Mouse (Mus musculus) midbrain, embryonic 11.5 days (tissue): Measurements from ENCODE around the gene Dhh. TPM values are rescaled to one million over a fixed set of nuclear protein-coding genes. Genes with fewer than 3 reads are reported as not detected.

Experiments
- ATAC-seq: fragments of 200-750 bp; cut with Nextera tagmentation; 2 replicates; pipeline ENCODE4 v1.8.0; 2017; ENCODE audit warnings: moderate TSS enrichment, moderate library complexity; ENCODE audit not compliant: low FRiP score
- DNase-seq: peaks from one replicate; pipeline ENCODE4 v3.0.0; 2015; ENCODE audit warnings: low spot score; ENCODE audit errors: missing footprints
- H3K27ac ChIP-seq: fragments of 300-500 bp; sonication (generic); 2 replicates; pipeline ENCODE4 v1.5.1; 2014; ENCODE audit warnings: low read depth, low read length
- H3K27me3 ChIP-seq: fragments of 300-500 bp; sonication (generic); 2 replicates; pipeline ENCODE4 v1.6.1; 2014; ENCODE audit warnings: mild to moderate bottlenecking, low read length, moderate library complexity, mixed read lengths; ENCODE audit not compliant: control insufficient read depth, insufficient read depth
- H3K36me3 ChIP-seq: fragments of 300-500 bp; sonication (generic); 2 replicates; pipeline ENCODE4 v1.6.1; 2014; ENCODE audit warnings: mild to moderate bottlenecking, low read length, moderate library complexity, mixed read lengths; ENCODE audit not compliant: control insufficient read depth, insufficient read depth
- H3K4me1 ChIP-seq: fragments of 300-500 bp; sonication (generic); 2 replicates; pipeline ENCODE4 v1.6.1; 2014; ENCODE audit warnings: low read length; ENCODE audit not compliant: control insufficient read depth, insufficient read depth
- H3K4me2 ChIP-seq: fragments of 300-500 bp; sonication (generic); 2 replicates; pipeline ENCODE4 v1.6.1; 2014; ENCODE audit warnings: mild to moderate bottlenecking, moderate library complexity
- H3K4me3 ChIP-seq: fragments of 300-500 bp; sonication (generic); 2 replicates; pipeline ENCODE4 v1.5.1; 2014; ENCODE audit warnings: low read depth, low read length
- H3K9ac ChIP-seq: fragments of 300-500 bp; sonication (generic); 2 replicates; pipeline ENCODE4 v1.6.1; 2014; ENCODE audit warnings: low read length
- H3K9me3 ChIP-seq: fragments of 300-500 bp; sonication (generic); 2 replicates; pipeline ENCODE4 v1.6.1; 2016; ENCODE audit warnings: low read length; ENCODE audit not compliant: control insufficient read depth
- WGBS: fragments of 180-500 bp; shearing (Covaris S2); extraction: QIAGEN DNeasy Blood & Tissue Kit; methylation state at CpG from one replicate; pipeline ENCODE4 v1.1.7; 2014; 5-methylcytosine and 5-hydroxymethylcytosine counted together
- polyA plus RNA-seq: library from polyadenylated mRNA; unstranded; fragments of >200 nt; fragmentation: Nextera tagmentation; extraction: Ambion mirVana; gene quantifications from 2 replicates; pipeline ENCODE4 v1.2.1, GENCODE M21; 2014

The Dhh gene
- polyA plus RNA-seq, 1 experiment from 2014 or later, result 0.27 TPM

DNA sequence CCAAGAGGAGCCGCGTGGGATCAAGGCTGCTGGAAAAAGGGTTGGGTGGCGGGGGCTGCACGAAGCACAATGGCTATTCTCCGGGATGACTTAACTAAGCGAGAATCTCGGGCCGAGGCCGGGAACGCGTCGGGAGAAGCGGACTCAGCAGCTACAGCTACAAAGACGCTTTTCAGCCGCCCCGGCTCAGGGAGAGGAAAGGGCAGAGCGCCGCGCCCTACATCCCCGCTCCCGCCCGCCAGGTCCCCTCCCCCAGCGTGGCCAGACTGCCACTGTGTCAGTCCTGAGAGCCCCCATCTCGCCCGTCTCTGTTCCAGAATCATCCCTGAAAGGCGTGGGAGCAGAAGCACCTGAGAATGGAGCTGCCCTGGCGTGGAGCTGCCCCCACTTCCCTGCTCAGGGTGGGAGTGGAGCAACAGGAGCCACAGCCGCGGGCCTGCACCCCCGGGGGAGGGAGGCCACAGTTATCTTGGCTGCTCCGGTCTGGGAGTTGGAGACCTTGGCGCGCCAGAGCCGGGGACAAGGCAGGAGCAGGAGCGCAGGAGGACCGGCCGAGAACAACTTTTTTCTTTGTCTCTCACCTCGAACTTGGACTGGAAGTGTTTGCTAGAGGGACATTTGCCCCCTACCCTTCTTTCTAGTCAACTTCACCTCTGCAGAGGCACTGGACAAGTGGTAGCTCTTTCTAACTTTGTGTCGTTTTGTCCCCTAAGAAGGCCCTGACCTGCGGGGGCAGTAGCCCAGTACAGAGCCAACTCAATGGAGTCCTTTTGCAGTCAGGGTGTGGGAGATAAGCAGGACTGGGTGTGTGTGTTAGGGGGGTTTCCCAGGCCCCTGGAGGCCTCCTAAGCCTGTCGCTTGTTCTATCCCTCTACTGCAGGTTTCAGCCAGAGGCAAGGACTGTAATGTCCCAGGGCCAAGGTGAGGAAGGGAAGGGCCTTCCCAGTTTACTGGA lies 2.4 kb downstream of the Dhh start:
- H3K27ac ChIP-seq, result peak overlapping the region; percentile 37
- peaks cover 80% of the 10 kb centered on the region for H3K27me3 ChIP-seq
- peak; percentile 95 for DNase-seq
- peak; percentile 69 for ATAC-seq
- H3K4me2 ChIP-seq, result peak overlapping the region; percentile 54
- peak overlapping the region; percentile 30 for H3K4me3 ChIP-seq
- H3K9ac ChIP-seq, result peak overlapping the region; percentile 59
- H3K4me1 ChIP-seq, result peaks cover 28% of the 10 kb centered on the region
- H3K36me3 ChIP-seq, result no peaks in the 10 kb centered on the region
- H3K9me3 ChIP-seq, result no peaks in the 10 kb centered on the region
- WGBS, result under 1% methylated on average over 41 of the region's 41 CpGs

DNA sequence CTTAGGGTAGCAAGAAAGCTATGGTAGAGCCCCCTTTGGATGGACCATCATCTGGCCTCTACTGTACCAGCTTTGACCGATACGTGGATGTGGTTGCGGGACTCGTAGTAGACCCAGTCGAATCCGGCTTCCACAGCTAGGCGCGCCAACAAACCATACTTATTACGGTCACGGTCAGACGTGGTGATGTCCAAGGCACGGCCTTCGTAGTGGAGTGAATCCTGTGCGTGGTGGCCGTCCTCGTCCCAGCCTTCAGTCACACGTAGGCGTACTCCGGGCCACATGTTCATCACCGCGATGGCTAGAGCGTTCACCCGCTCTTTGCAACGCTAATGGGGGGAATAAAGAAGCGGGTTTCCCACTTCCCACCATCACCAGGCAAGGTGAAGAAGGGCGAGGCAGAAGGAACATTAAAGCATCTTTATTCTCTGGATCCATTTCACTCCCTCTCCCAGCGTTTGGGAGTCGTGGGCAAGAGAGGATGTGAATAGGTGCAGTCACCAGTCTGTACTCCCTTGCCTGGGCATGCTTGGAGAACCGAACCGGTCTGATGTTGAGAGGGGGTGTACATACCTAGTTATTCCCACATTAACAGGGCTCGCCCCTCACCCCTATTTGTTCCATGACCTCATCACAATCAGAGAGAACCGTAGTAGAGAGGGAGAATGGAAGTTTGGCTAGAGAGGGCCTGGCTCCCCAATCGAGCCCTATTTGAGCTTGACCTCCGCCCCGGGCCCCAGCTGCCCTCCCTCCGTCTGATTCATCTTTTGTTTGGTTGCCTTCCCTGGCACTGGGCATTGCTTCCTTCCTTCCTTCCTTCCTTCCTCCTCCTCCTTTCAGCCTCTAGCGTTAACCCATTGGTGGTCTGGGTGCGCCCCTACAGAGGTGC lies 3.4 kb downstream of the Dhh start:
- DNase-seq (peak; percentile 96), ATAC-seq (peak; percentile 9; the same call in 1 of the 2 replicates)
- peaks cover 28% of the 10 kb centered on the region for H3K4me1 ChIP-seq
- peak overlapping the region; percentile 42 for H3K4me3 ChIP-seq
- no peaks in the 10 kb centered on the region for H3K36me3 ChIP-seq
- peak overlapping the region; percentile 85 for H3K4me2 ChIP-seq
- H3K27ac ChIP-seq, result peak overlapping the region; percentile 37; the same call in 1 of the 2 replicates
- H3K9ac ChIP-seq, result peak overlapping the region; percentile 59
- H3K9me3 ChIP-seq, result no peaks in the 10 kb centered on the region
- WGBS, result 1% methylated on average over 38 of the region's 38 CpGs
- peaks cover 80% of the 10 kb centered on the region for H3K27me3 ChIP-seq

GRCm38 (mm10) chr15:98893940-98894745 lies 4.2 kb downstream of the Dhh start, which contains the start of gene Rhebl1:
Gene Rhebl1 (minus strand): TSS chr15:98894540.
- under 1% methylated on average over 77 of the region's 77 CpGs for WGBS
- H3K4me2 ChIP-seq, result peak within 1 kb of the TSS; percentile 85
- H3K9me3 ChIP-seq, result no peaks in the 10 kb centered on the region
- peak; percentile 97 for DNase-seq
- no peaks in the 10 kb centered on the region for H3K36me3 ChIP-seq
- H3K27me3 ChIP-seq, result peaks cover 77% of the 10 kb centered on the region
- peaks cover 28% of the 10 kb centered on the region for H3K4me1 ChIP-seq
- peak within 1 kb of the TSS; percentile 59 for H3K9ac ChIP-seq
- H3K4me3 ChIP-seq, result peak within 1 kb of the TSS; percentile 42
- no peak within 1 kb of the TSS; the same call in 1 of the 2 replicates for H3K27ac ChIP-seq
- no peak for ATAC-seq

- Histone ChIP-seq H3K4me1 (peaks cover 23% of the 10 kb centered on the region), H3K9ac (no peak overlapping the region), H3K4me3 (no peak overlapping the region), H3K36me3 (no peaks in the 10 kb centered on the region), H3K9me3 (no peaks in the 10 kb centered on the region), H3K4me2 (no peak overlapping the region), H3K27me3 (peaks cover 66% of the 10 kb centered on the region), H3K27ac (no peak overlapping the region)
- DNase-seq, result peak; percentile 86
- no peak for ATAC-seq
- 30% methylated on average over 4 of the region's 4 CpGs for WGBS
Observed at GRCm38 (mm10) chr15:98893036-98893435, 5.3 kb downstream of the Dhh start.

DNA sequence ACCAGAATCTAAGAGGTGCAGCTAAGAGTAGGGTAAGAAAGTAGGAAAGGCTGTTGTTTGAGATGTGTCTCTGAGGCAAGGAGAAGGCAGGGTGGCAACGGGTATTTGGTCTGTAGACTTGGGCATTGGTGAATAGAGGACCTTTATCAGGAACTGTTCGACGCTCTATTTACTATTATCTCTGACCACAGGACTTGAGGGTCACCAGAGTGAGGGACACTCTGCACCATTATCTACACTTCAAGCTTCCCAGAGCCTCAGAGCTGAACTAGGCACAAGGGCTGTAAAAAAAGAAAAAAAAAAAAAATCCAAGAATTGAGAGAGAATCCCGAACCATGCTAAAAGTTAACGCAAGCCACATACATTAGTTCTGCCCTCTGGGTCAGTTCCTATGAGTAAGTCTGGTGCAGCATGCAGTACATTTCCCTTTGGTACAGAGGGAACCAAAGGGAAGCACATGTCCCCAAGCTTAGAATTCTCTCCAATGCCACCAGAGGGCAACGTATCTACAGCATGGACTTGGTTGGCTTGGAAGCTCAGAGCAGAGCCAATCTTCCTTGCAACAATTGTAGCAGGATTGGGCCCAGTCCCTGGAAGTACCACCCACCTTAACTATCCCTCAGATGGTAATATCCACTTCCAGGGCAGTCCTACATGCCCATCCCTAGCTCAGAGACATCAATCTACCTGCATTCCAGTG lies 6.3 kb downstream of the Dhh start:
- H3K4me1 ChIP-seq, result peaks cover 22% of the 10 kb centered on the region
- no peak overlapping the region for H3K4me3 ChIP-seq
- 46% methylated on average over 6 of the region's 6 CpGs for WGBS
- ATAC-seq (0 out of 2 replicates have a peak, but pooled peaks have one; percentile 18), DNase-seq (peak; percentile 92)
- no peak overlapping the region for H3K9ac ChIP-seq
- H3K36me3 ChIP-seq, result no peaks in the 10 kb centered on the region
- no peak overlapping the region for H3K4me2 ChIP-seq
- no peak overlapping the region for H3K27ac ChIP-seq
- peaks cover 57% of the 10 kb centered on the region for H3K27me3 ChIP-seq
- no peaks in the 10 kb centered on the region for H3K9me3 ChIP-seq

DNA sequence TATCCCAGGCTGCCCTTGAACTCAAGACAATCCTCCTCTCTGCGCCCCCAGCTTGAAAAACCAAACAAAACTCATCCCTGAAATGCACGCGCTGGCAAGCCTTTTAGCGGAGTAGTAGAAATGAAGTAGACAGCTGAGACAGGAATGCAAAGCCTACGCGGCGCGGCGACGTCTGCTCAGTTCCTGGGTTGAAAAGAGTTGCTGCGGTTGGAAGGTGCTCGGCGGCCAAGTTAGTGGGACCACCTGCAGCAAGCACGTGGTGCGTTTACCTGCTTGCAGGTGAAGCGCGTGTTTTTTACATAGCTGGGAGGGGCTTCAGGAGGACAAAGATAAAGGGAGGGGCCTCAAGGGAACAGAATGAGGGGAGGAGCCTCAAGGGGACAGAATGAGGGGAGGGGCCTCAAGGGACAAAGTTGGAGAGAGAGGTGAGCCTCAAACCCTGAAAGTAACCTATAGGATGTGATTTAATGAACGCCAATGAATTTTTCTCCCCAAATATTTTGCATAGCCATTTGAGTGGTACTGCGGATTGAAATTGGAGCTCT lies 7.1 kb downstream of the Dhh start:
- Histone ChIP-seq H3K9me3 (no peaks in the 10 kb centered on the region), H3K36me3 (no peaks in the 10 kb centered on the region), H3K4me3 (no peak overlapping the region), H3K9ac (no peak overlapping the region), H3K27ac (no peak overlapping the region), H3K27me3 (peaks cover 50% of the 10 kb centered on the region), H3K4me1 (peaks cover 22% of the 10 kb centered on the region), H3K4me2 (peak overlapping the region; percentile 14; the same call in 1 of the 2 replicates)
- DNase-seq (no peak), ATAC-seq (no peak)
- WGBS, result 10% methylated on average over 19 of the region's 19 CpGs

GRCm38 (mm10) chr15:98887526-98887925 lies 10.8 kb downstream of the Dhh start:
- no peaks in the 10 kb centered on the region for H3K4me1 ChIP-seq
- DNase-seq (no peak), ATAC-seq (no peak)
- no peak overlapping the region for H3K27ac ChIP-seq
- peaks cover 12% of the 10 kb centered on the region for H3K27me3 ChIP-seq
- H3K9me3 ChIP-seq, result no peaks in the 10 kb centered on the region
- no peak overlapping the region for H3K9ac ChIP-seq
- H3K36me3 ChIP-seq, result no peaks in the 10 kb centered on the region
- no peak overlapping the region for H3K4me2 ChIP-seq
- H3K4me3 ChIP-seq, result no peak overlapping the region
- WGBS, result 85% methylated on average over 7 of the region's 7 CpGs
